Mouse (Mus musculus) limb, embryonic 13.5 days (tissue): Measurements from ENCODE around the gene Slc10a1. TPM values are rescaled to one million over a fixed set of nuclear protein-coding genes. Genes with fewer than 3 reads are reported as not detected.

Experiments
- ATAC-seq: fragments of 200-750 bp; cut with Nextera tagmentation; 2 replicates; pipeline ENCODE4 v1.8.0; 2017; ENCODE audit warnings: low read depth, moderate number of reproducible peaks, moderate TSS enrichment; ENCODE audit not compliant: low FRiP score
- H3K27ac ChIP-seq: fragments of 300-500 bp; sonication (generic); 2 replicates; pipeline ENCODE4 v1.5.1; 2015; ENCODE audit warnings: inconsistent platforms, mild to moderate bottlenecking, moderate library complexity
- H3K27me3 ChIP-seq: fragments of 300-500 bp; sonication (generic); 2 replicates; pipeline ENCODE4 v1.6.1; 2015; ENCODE audit warnings: mild to moderate bottlenecking, inconsistent platforms
- H3K36me3 ChIP-seq: fragments of 300-500 bp; sonication (generic); 2 replicates; pipeline ENCODE4 v1.6.1; 2015; ENCODE audit warnings: inconsistent platforms, mild to moderate bottlenecking, moderate library complexity
- H3K4me1 ChIP-seq: fragments of 300-500 bp; sonication (generic); 2 replicates; pipeline ENCODE4 v1.6.1; 2015; ENCODE audit warnings: inconsistent platforms
- H3K4me2 ChIP-seq: fragments of 300-500 bp; sonication (generic); replicated peaks from 2 replicates; pipeline ENCODE4 v1.6.1; 2015; ENCODE audit warnings: inconsistent platforms, mild to moderate bottlenecking, moderate library complexity
- H3K4me3 ChIP-seq: fragments of 300-500 bp; sonication (generic); 2 replicates; pipeline ENCODE4 v1.5.1; 2015; ENCODE audit warnings: moderate library complexity, mild to moderate bottlenecking, inconsistent platforms
- H3K9ac ChIP-seq: fragments of 300-500 bp; sonication (generic); 2 replicates; pipeline ENCODE4 v1.6.1; 2015; ENCODE audit warnings: mild to moderate bottlenecking, inconsistent platforms
- H3K9me3 ChIP-seq: fragments of 300-500 bp; sonication (generic); 2 replicates; pipeline ENCODE4 v1.6.1; 2016; ENCODE audit warnings: inconsistent platforms
- WGBS: fragments of 180-500 bp; shearing (Covaris S2); methylation state at CpG from one replicate; pipeline ENCODE4 v1.1.7; 2015; 5-methylcytosine and 5-hydroxymethylcytosine counted together
- polyA plus RNA-seq: library from polyadenylated mRNA; unstranded; fragments of >200 nt; fragmentation: Nextera tagmentation; extraction: Ambion mirVana; gene quantifications from 2 replicates; pipeline ENCODE4 v1.2.1, GENCODE M21; 2015

The Slc10a1 gene
- polyA plus RNA-seq = 0.91 and 1.1 TPM in 2 replicates

DNA sequence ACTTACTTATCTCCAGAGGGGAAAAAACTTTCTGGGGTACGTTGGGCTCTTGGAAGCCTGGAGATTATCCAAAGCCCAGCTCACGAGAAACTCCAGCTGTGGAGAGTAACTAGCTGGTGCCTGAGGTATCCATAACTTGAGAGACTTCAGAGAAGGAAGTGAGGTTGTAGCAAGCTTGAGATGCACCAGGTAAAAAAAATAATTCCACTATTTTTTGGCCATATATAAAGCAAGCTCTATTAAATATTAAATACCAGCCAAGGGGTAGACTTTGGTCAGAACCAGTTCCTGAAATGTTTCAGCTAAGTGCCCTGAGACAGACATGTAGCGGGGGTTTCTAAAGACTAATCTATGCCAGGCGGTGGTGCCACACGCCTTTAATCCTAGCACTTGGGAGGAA is at the start of gene Slc10a1:
Slc10a1 (minus strand) TSS at position 101 of the 400 bp plus-strand sequence.
- 80% methylated on average over 5 of the region's 5 CpGs for WGBS
- Histone ChIP-seq H3K9me3 (no peaks in the 10 kb centered on the region), H3K36me3 (no peaks in the 10 kb centered on the region), H3K4me1 (no peaks in the 10 kb centered on the region), H3K27ac (no peak within 1 kb of the TSS), H3K9ac (no peak within 1 kb of the TSS), H3K4me3 (no peak within 1 kb of the TSS), H3K4me2 (no peak within 1 kb of the TSS), H3K27me3 (no peaks in the 10 kb centered on the region)
- ATAC-seq = no peak

DNA sequence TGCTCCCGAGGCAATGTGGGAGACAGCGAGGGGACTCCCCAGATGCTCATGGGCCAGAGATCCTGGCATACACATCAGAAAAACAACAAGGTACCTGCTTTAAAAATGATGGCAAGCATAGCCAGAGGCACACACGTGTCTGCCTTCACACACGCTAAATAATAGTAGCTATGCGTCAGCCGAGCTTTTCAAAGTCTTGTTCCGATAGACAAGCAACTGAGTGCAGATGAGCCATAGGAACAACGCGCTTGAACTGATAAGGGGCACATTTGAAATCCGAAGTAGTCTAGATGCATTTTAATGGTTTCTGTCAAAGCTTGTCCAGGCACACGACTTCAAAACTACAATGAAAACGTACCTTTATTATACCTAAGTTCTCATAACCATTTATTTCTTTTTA is 49.1 kb upstream of the Slc10a1 start:
- Histone ChIP-seq H3K4me3 (no peak overlapping the region), H3K4me1 (no peaks in the 10 kb centered on the region), H3K36me3 (no peaks in the 10 kb centered on the region), H3K27ac (no peak overlapping the region), H3K9ac (no peak overlapping the region), H3K4me2 (no peak overlapping the region), H3K27me3 (no peaks in the 10 kb centered on the region), H3K9me3 (no peaks in the 10 kb centered on the region)
- 90% methylated on average over 12 of the region's 12 CpGs for WGBS
- ATAC-seq = no peak

DNA sequence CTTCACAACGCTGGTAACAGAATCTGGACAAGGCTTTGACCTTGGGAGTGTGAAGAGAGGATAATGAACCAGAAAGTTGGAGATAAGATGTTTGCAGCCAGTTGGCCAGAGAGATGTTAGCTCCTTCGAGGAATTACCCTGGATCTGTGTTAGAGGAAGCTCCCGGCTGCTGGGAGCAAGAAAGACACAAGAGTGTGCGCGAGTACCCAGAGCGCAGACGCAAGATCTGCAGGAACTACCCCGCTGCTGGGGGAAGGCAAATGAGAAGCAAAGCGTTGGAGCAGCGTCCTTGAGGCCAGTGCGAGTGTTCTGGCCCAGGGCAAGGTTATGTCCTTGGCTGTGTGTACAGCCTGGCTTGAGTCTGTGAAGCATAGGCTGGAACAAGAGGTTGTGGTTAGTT is 45.0 kb upstream of the Slc10a1 start:
- Histone ChIP-seq H3K9me3 (no peaks in the 10 kb centered on the region), H3K4me1 (peaks cover 17% of the 10 kb centered on the region), H3K4me3 (no peak overlapping the region), H3K36me3 (no peaks in the 10 kb centered on the region), H3K4me2 (no peak overlapping the region), H3K27ac (no peak overlapping the region), H3K9ac (no peak overlapping the region), H3K27me3 (no peaks in the 10 kb centered on the region)
- no peak for ATAC-seq
- 79% methylated on average over 11 of the region's 11 CpGs for WGBS

DNA sequence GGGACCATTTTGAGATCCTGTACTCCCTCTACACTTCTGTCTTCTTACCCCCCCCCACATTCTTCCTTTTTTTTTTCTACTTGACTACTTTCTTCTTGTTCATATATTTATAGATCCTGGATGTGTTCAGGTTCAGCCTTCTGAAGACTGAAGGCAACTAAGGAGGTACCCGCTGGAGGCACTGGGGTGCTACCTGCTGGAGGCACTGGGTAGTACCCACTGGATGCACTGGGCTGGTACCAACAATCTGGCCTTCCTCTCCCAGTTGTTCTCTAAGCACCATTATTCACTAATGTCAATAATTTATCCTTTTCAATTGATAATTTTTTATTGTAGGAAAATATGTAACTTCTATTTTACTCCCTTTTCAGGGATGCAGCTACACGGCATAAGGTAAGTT is 43.5 kb upstream of the Slc10a1 start:
- Histone ChIP-seq H3K27me3 (no peaks in the 10 kb centered on the region), H3K9ac (no peak overlapping the region), H3K9me3 (no peaks in the 10 kb centered on the region), H3K36me3 (no peaks in the 10 kb centered on the region), H3K4me1 (peaks cover 17% of the 10 kb centered on the region), H3K4me2 (no peak overlapping the region), H3K27ac (no peak overlapping the region), H3K4me3 (no peak overlapping the region)
- no peak for ATAC-seq
- 85% methylated on average over 2 of the region's 2 CpGs for WGBS

DNA sequence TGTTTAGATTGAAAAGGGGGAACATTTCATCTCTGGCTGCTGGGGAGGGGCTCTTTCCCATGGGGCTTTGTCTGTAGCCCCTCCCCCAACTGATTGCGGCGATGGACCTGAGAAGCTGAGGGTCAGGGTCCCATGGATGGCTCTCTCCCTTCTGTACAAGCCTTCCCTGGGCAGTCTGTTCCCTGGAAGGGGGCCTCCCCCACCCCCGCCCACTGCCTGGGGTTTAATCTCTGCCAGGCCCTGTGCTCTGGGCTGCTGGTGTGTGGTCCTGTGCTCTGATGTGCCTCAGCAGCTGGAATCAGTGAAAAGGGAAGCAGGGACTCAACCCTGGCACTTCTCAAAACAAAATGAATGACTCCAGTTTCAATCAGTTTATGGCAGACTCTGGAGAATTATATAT is 41.3 kb upstream of the Slc10a1 start:
- peak; percentile 83 for ATAC-seq
- peak overlapping the region; percentile 44 for H3K4me2 ChIP-seq
- no peaks in the 10 kb centered on the region for H3K27me3 ChIP-seq
- no peak overlapping the region for H3K27ac ChIP-seq
- 11% methylated on average over 3 of the region's 3 CpGs for WGBS
- no peak overlapping the region for H3K4me3 ChIP-seq
- no peaks in the 10 kb centered on the region for H3K9me3 ChIP-seq
- no peak overlapping the region; the same call in 1 of the 2 replicates for H3K9ac ChIP-seq
- peaks cover 17% of the 10 kb centered on the region for H3K4me1 ChIP-seq
- H3K36me3 ChIP-seq = no peaks in the 10 kb centered on the region

DNA sequence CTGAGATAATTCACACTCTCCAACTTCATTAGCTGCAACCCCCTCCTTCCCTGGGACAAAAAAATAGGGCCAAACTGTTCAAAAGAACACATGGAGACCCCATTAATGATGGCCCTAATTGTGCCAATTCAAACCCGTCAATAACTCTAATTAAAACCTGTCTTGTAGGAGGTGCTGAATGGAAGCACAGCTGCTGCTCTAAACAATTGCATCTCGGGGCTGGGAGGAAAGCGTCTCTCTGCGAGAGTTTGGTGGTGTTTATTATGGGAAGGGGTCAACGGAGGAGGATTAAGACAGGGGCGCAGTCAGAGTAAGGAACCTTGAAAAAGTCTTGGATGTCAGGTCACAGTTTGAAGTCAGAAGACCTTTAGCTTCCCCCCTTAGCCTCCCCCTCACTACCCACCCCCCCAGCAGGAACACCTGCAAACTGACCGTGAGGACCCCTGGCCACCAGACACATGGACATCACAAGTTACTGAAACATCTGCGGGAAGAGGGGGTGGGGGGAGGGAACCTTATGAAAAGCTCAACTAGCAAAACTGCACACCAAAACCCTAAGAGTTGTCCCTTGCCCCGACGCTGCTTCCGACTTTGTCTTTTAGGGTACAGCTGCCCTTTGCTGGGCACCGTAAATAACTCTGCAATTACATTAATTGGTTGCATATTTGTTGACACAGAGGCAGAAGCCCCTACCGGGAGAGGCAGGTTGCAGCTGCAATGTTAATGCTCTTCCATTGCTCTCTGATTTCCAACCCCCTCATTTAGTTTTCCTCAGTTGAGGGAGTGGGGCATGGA is 34.5 kb upstream of the Slc10a1 start:
- no peaks in the 10 kb centered on the region for H3K36me3 ChIP-seq
- H3K27me3 ChIP-seq = peaks cover 22% of the 10 kb centered on the region
- 6% methylated on average over 13 of the region's 13 CpGs for WGBS
- H3K27ac ChIP-seq = no peak overlapping the region
- H3K4me1 ChIP-seq = peaks cover 17% of the 10 kb centered on the region
- H3K4me2 ChIP-seq = no peak overlapping the region
- H3K4me3 ChIP-seq = no peak overlapping the region
- H3K9ac ChIP-seq = no peak overlapping the region
- no peak for ATAC-seq
- H3K9me3 ChIP-seq = no peaks in the 10 kb centered on the region

DNA sequence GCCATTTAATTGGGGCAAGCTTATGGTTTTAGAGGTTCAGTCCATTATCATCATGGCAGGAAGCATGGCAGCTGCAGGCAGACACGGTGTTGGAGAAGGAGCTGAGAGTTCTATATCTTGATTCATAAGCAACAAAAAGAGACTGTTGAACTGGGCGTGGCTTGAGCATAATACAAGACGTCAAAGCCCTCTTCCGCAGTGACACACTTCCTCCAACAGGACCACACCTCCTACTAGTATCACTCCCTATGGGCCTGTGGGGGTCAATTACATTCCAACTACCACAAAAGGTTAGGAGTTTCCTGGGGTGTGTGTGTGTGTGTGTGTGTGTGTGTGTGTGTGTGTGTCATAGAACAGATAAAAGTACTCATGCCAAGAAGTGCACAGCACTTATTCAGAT is 32.4 kb upstream of the Slc10a1 start:
- Histone ChIP-seq H3K4me1 (peaks cover 17% of the 10 kb centered on the region), H3K27ac (no peak overlapping the region), H3K27me3 (peaks cover 22% of the 10 kb centered on the region), H3K4me3 (no peak overlapping the region), H3K9ac (no peak overlapping the region), H3K9me3 (no peaks in the 10 kb centered on the region), H3K4me2 (no peak overlapping the region), H3K36me3 (no peaks in the 10 kb centered on the region)
- no peak for ATAC-seq
- WGBS = 76% methylated on average over 4 of the region's 4 CpGs

DNA sequence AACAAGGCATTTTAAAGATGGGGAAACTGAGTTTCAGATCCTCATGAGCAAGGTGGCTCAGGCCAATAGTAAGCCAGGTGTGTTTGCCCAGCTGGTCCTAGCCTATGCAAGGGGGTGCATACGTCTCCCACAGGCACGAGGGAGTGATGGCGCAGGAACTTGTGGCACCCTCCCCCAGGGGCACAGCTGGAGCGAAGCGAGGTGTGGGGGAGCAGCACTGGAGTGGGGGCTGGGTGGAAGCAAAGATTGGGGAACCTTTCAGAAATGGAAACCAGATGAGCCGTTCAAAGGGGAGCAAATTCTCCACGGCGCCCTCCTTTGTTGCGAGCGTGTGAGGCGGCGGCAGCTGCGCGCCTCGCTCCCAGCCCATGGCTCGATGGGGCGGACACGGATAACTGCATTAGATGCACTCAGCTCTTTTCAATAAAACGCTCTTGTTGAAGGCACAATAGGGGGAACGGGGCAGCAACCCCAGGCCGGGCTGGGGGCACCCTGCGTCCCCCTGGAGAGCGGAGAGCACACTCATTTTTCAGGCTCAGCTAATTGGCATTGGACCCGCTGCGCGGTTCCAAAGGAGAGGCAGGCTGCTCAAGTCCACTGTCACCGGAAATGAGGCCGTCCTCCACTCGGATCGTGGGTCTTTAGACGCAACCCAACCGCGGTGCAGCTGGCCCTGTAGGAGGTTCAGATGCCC is 30.2 kb upstream of the Slc10a1 start:
- Histone ChIP-seq H3K9me3 (no peaks in the 10 kb centered on the region), H3K27me3 (peaks cover 22% of the 10 kb centered on the region), H3K9ac (peak overlapping the region; percentile 45), H3K36me3 (no peaks in the 10 kb centered on the region), H3K4me2 (peak overlapping the region; percentile 58), H3K4me3 (peak overlapping the region; percentile 33), H3K4me1 (peaks cover 17% of the 10 kb centered on the region), H3K27ac (no peak overlapping the region)
- peak; percentile 48 for ATAC-seq
- WGBS = 2% methylated on average over 33 of the region's 33 CpGs

DNA sequence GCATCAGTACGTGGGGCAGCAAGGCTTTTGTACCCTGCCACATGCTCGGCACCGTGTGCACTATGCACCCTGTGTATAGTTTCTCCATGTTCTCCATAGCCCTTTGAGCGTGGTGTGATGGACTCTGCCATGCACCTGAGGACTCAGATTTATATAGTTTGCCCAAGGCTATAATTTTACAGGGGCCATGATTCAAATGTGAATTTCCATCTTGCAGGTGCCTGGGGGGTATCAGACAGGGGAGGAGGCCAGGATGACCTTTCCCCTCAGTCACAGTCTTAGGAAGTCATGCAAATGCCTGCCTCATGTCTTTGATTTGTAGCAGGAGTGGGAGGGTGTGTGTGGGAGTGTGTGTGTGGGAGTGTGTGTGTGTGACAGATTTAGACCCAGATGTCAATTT is 29.1 kb upstream of the Slc10a1 start:
- no peak overlapping the region for H3K9ac ChIP-seq
- no peak for ATAC-seq
- WGBS = 47% methylated on average over 4 of the region's 4 CpGs
- no peak overlapping the region for H3K4me2 ChIP-seq
- no peaks in the 10 kb centered on the region for H3K36me3 ChIP-seq
- no peak overlapping the region for H3K27ac ChIP-seq
- H3K9me3 ChIP-seq = no peaks in the 10 kb centered on the region
- peaks cover 22% of the 10 kb centered on the region for H3K27me3 ChIP-seq
- no peak overlapping the region for H3K4me3 ChIP-seq
- H3K4me1 ChIP-seq = peaks cover 8% of the 10 kb centered on the region

DNA sequence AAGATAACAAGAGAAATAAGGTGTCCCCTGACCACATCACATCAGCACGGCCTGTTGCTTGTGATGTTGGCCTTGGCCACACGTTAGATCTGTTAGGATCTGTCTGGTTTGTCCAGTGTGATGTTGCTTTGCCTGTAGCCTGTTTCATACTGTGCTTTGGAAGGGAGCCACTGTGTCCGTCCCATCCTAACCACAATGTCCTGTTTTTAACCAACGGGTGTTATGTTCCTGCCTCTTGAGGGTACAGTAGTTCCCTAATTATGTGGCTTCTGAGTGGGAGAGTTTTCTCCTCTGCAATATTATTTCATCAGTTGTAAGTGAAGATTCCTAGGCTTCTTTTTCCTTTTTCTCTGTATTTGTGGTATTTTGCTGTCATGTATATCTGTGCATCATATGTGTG is 26.8 kb upstream of the Slc10a1 start:
- no peak overlapping the region for H3K27ac ChIP-seq
- ATAC-seq = no peak
- 87% methylated on average over 4 of the region's 4 CpGs for WGBS

DNA sequence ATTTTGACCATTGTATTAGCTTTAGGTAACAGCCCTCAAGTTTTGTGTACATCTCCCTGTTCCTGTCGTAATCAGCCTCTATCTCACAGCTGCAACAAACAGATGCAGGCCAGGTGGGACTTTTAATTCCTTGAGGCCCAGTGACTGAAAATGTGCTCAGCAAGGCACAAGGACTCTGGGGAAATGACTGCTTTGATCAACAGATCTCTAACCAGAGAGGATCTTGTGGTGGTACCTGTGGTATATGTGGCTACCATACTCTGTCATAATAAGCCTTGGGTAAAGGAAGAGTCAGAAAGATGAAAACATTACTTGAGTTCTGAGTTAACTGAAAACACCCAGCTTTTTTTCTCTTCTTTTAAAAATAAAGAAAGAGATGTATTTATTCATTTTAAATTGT is 25.3 kb upstream of the Slc10a1 start:
- peaks cover 5% of the 10 kb centered on the region; the same call in 1 of the 2 replicates for H3K27me3 ChIP-seq
- no peak overlapping the region for H3K4me2 ChIP-seq
- no peak for ATAC-seq
- H3K4me1 ChIP-seq = peaks cover 5% of the 10 kb centered on the region
- no peak overlapping the region for H3K9ac ChIP-seq
- H3K27ac ChIP-seq = no peak overlapping the region
- 58% methylated on average over 1 of the region's 1 CpGs for WGBS
- no peaks in the 10 kb centered on the region for H3K36me3 ChIP-seq
- no peak overlapping the region for H3K4me3 ChIP-seq
- no peaks in the 10 kb centered on the region for H3K9me3 ChIP-seq

More for the DNA sequence above, 26.8 kb upstream of the Slc10a1 start:
- Histone ChIP-seq H3K4me1 (peaks cover 8% of the 10 kb centered on the region), H3K9ac (no peak overlapping the region), H3K4me3 (no peak overlapping the region), H3K27me3 (peaks cover 18% of the 10 kb centered on the region), H3K9me3 (no peaks in the 10 kb centered on the region), H3K36me3 (no peaks in the 10 kb centered on the region), H3K4me2 (no peak overlapping the region)

DNA sequence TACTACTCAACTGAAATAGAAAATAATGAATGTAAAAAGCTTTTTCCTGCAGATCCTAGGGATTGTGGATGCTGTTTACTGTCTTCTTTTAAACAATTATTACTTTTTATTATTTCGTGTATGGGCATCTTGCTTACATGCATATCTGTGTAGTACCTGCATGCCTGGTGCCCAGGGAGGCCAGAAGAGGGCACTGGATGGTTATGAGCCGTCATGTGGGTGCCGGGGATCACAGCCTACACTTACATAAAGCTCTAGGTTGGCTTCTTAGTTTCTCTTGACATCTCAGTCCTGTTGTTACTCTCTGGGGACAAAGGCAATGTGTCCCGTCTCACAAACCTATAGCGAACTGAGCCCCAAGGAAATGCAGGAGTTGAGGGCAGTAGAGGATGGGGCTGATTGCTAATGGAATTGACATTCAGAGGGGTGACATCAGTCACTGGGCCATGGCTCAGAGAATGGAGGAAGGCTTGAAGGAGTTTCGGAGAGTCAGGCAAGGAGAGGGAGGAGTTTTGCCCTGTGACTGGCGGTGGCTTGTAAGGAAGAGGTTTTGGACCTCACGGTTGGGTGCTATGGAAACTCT is 24.1 kb upstream of the Slc10a1 start:
- no peak overlapping the region for H3K9ac ChIP-seq
- 76% methylated on average over 8 of the region's 8 CpGs for WGBS
- H3K36me3 ChIP-seq = no peaks in the 10 kb centered on the region
- no peak overlapping the region for H3K27ac ChIP-seq
- H3K4me1 ChIP-seq = no peaks in the 10 kb centered on the region
- H3K4me3 ChIP-seq = no peak overlapping the region
- no peaks in the 10 kb centered on the region for H3K27me3 ChIP-seq
- no peak for ATAC-seq
- no peak overlapping the region for H3K4me2 ChIP-seq
- H3K9me3 ChIP-seq = no peaks in the 10 kb centered on the region
